8 mouse cellular contexts compared by ENCODE assay signal in the genomic region with DNA sequence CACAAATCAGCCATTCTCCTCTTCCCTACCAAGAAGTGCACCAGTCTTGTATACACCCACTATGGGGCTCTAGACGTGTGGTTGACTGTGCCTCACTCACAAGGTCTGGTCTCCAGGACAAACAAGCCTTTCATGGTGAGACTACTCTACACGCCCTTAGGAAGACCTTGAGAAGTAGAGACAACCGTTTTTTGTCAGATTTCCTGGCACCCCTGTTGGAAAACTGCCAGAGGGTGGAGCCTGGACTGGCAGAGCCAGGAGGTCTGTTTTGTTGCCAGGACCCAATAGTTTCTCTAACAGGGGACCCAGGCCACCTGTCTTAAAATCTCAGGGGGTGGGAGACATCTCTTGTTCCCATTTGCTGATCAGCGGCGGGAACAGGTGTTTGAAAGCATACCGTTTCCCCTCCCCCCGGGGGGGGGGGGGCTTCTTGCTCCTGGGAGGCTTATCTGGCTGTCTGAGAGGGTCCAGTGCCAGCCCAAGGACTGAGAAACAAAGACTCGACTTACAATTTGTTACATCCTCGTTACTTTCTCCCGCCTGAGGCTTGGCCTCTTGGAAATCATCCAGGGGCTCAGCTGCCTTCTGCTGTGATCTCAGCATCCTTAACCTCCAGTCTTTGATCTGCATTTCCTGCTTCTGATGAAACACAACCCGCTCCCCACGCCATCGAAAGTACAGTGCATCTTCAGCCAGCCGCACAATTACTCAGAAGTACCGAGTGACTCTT.
DNase-seq lines count a peak whose midpoint lies in the region; ATAC-seq lines count a peak whose summit lies in the region.

No protein-coding gene starts in this region.

- no peak overlapping the region for H3K4me3 ChIP-seq in embryonic facial prominence, embryonic 11.5 days (ENCODE audit: low read depth, low read length)
- no peak overlapping the region for H3K4me3 ChIP-seq in embryonic facial prominence, embryonic 10.5 days
- no peak overlapping the region for H3K4me3 ChIP-seq in limb, embryonic 13.5 days
- H3K4me3 ChIP-seq in limb, embryonic 10.5 days: no peak overlapping the region
- H3K4me3 ChIP-seq in midbrain, embryonic 15.5 days: no peak overlapping the region

- DNase-seq in embryonic facial prominence, embryonic 11.5 days (ENCODE audit: low spot score): peak; percentile 23
- DNase-seq in embryonic facial prominence, embryonic 10.5 days (ENCODE audit: low spot score): no peak
- no peak for DNase-seq in limb, embryonic 10.5 days (ENCODE audit: low spot score)
- peak; percentile 74 to 79 for DNase-seq in cerebellum, postnatal 14 days
- no peak for DNase-seq in kidney, adult 11 months

- H3K9ac ChIP-seq in embryonic facial prominence, embryonic 11.5 days (replicated peaks; ENCODE audit: low read length): no peak overlapping the region
- H3K9ac ChIP-seq in limb, embryonic 13.5 days: no peak overlapping the region
- H3K9ac ChIP-seq in midbrain, embryonic 15.5 days: no peak overlapping the region

- WGBS in embryonic facial prominence, embryonic 11.5 days: 43% methylated on average over 15 of the region's 15 CpGs
- 50% methylated on average over 15 of the region's 15 CpGs for WGBS in embryonic facial prominence, embryonic 10.5 days
- 31% methylated on average over 15 of the region's 15 CpGs for WGBS in limb, embryonic 13.5 days
- WGBS in limb, embryonic 10.5 days: 52% methylated on average over 15 of the region's 15 CpGs
- WGBS in midbrain, embryonic 15.5 days: 26% methylated on average over 15 of the region's 15 CpGs

- no peak overlapping the region for H3K4me2 ChIP-seq in embryonic facial prominence, embryonic 11.5 days (ENCODE audit: low read depth, low read length)
- H3K4me2 ChIP-seq in limb, embryonic 13.5 days (replicated peaks): no peak overlapping the region
- H3K4me2 ChIP-seq in midbrain, embryonic 15.5 days: no peak overlapping the region

- H3K9me3 ChIP-seq in embryonic facial prominence, embryonic 11.5 days (replicated peaks; ENCODE audit: control insufficient read depth, low read length): no peaks in the 10 kb centered on the region
- no peaks in the 10 kb centered on the region for H3K9me3 ChIP-seq in embryonic facial prominence, embryonic 10.5 days
- H3K9me3 ChIP-seq in limb, embryonic 13.5 days: peaks cover 4% of the 10 kb centered on the region; the same call in 1 of the 2 replicates
- H3K9me3 ChIP-seq in limb, embryonic 10.5 days (replicated peaks): no peaks in the 10 kb centered on the region
- H3K9me3 ChIP-seq in midbrain, embryonic 15.5 days: no peaks in the 10 kb centered on the region

- no peaks in the 10 kb centered on the region for H3K36me3 ChIP-seq in embryonic facial prominence, embryonic 11.5 days (replicated peaks; ENCODE audit: control insufficient read depth, insufficient read depth, low read depth, low read length)
- H3K36me3 ChIP-seq in embryonic facial prominence, embryonic 10.5 days (replicated peaks): no peaks in the 10 kb centered on the region
- H3K36me3 ChIP-seq in limb, embryonic 13.5 days: no peaks in the 10 kb centered on the region
- no peaks in the 10 kb centered on the region for H3K36me3 ChIP-seq in limb, embryonic 10.5 days
- H3K36me3 ChIP-seq in midbrain, embryonic 15.5 days (replicated peaks): no peaks in the 10 kb centered on the region

- ATAC-seq in embryonic facial prominence, embryonic 11.5 days (replicated peaks; ENCODE audit: insufficient number of reproducible peaks, low FRiP score, low TSS enrichment, low read depth): no peak
- ATAC-seq in limb, embryonic 13.5 days (ENCODE audit: low FRiP score, low read depth): peak; percentile 44; the same call in 1 of the 2 replicates
- peak; percentile 60; the same call in 1 of the 2 replicates for ATAC-seq in midbrain, embryonic 15.5 days (replicated peaks)
- no peak for ATAC-seq in erythroid progenitor cell, adult 5-6 weeks (replicated peaks; ENCODE audit: low FRiP score, poor library complexity, severe bottlenecking)

- H3K27me3 ChIP-seq in embryonic facial prominence, embryonic 11.5 days (ENCODE audit: control insufficient read depth, insufficient read depth, low read length): no peaks in the 10 kb centered on the region
- H3K27me3 ChIP-seq in embryonic facial prominence, embryonic 10.5 days (replicated peaks; ENCODE audit: low read depth, poor library complexity, severe bottlenecking): no peaks in the 10 kb centered on the region
- H3K27me3 ChIP-seq in limb, embryonic 13.5 days: no peaks in the 10 kb centered on the region
- no peaks in the 10 kb centered on the region for H3K27me3 ChIP-seq in limb, embryonic 10.5 days (ENCODE audit: low read depth, poor library complexity, severe bottlenecking)
- no peaks in the 10 kb centered on the region for H3K27me3 ChIP-seq in midbrain, embryonic 15.5 days (replicated peaks)

- H3K27ac ChIP-seq in embryonic facial prominence, embryonic 11.5 days (replicated peaks; ENCODE audit: low read depth, low read length): no peak overlapping the region
- no peak overlapping the region for H3K27ac ChIP-seq in embryonic facial prominence, embryonic 10.5 days (replicated peaks)
- no peak overlapping the region for H3K27ac ChIP-seq in limb, embryonic 13.5 days
- H3K27ac ChIP-seq in limb, embryonic 10.5 days: no peak overlapping the region
- 0 out of 2 replicates have a peak overlapping the region, but pooled peaks have one; percentile 5 for H3K27ac ChIP-seq in midbrain, embryonic 15.5 days

- H3K4me1 ChIP-seq in embryonic facial prominence, embryonic 11.5 days (ENCODE audit: control insufficient read depth, insufficient read depth, low read length): no peaks in the 10 kb centered on the region
- H3K4me1 ChIP-seq in embryonic facial prominence, embryonic 10.5 days: peaks cover 13% of the 10 kb centered on the region
- peaks cover 10% of the 10 kb centered on the region for H3K4me1 ChIP-seq in limb, embryonic 13.5 days
- H3K4me1 ChIP-seq in limb, embryonic 10.5 days: peaks cover 16% of the 10 kb centered on the region
- peaks cover 13% of the 10 kb centered on the region; the same call in 1 of the 2 replicates for H3K4me1 ChIP-seq in midbrain, embryonic 15.5 days

Comparison
In these comparisons a context has a peak if more than half of its experiments do, and no peak if none do; other contexts are left out.
1. DNase-seq: peak in embryonic facial prominence, embryonic 11.5 days (single experiment) and cerebellum, postnatal 14 days (2 of 2); none in embryonic facial prominence, embryonic 10.5 days (single experiment), limb, embryonic 10.5 days (single experiment) and kidney, adult 11 months (single experiment).
2. ATAC-seq: peak in limb, embryonic 13.5 days (single experiment) and midbrain, embryonic 15.5 days (single experiment); none in embryonic facial prominence, embryonic 11.5 days (single experiment) and erythroid progenitor cell, adult 5-6 weeks (single experiment).